Mouse (Mus musculus) kidney, postnatal 14 days (tissue): ENCODE data around the gene Olfr789.

ENCODE experiments used
- DNase-seq: peaks from one replicate; pipeline ENCODE4 v3.0.0; 2022; ENCODE audit warnings: mixed read lengths

Gene Olfr789

GRCm38 (mm10) chr10:129484452-129484851, at the start of gene Olfr789:
Gene Olfr789, plus strand, starts transcription at chr10:129484752.
- DNase-seq: no peak

- no peak for DNase-seq
Measured at GRCm38 (mm10) chr10:129461562-129461961, 23.0 kb upstream of the Olfr789 start, which contains the start of gene Olfr787. Gene Olfr787, plus strand, starts transcription at chr10:129461862.

GRCm38 (mm10) chr10:129470698-129471097, 13.9 kb upstream of the Olfr789 start, which contains the start of gene Olfr788:
Gene Olfr788, plus strand, starts transcription at chr10:129470998.
- DNase-seq: no peak

- DNase-seq: no peak
Measured at GRCm38 (mm10) chr10:129473256-129473655, 11.3 kb upstream of the Olfr789 start.

GRCm38 (mm10) chr10:129473723-129474122, 10.8 kb upstream of the Olfr789 start:
- DNase-seq: no peak

- DNase-seq: no peak
Measured at GRCm38 (mm10) chr10:129490101-129490500, 5.5 kb downstream of the Olfr789 start.

GRCm38 (mm10) chr10:129498192-129498591, 13.6 kb downstream of the Olfr789 start, which contains the start of gene Olfr790:
Gene Olfr790, plus strand, starts transcription at chr10:129498492.
- DNase-seq: no peak

GRCm38 (mm10) chr10:129521492-129521891, 36.9 kb downstream of the Olfr789 start, which contains the start of gene Olfr791:
Gene Olfr791, plus strand, starts transcription at chr10:129521792.
- DNase-seq: no peak

- DNase-seq: no peak
Measured at GRCm38 (mm10) chr10:129538862-129539261, 54.3 kb downstream of the Olfr789 start, which contains the start of gene Olfr792. Gene Olfr792, plus strand, starts transcription at chr10:129539162.
